Mouse (Mus musculus) heart, embryonic 11.5 days (tissue): ENCODE data around the gene Ghr. TPM values are rescaled to one million over a fixed set of nuclear protein-coding genes. Genes with fewer than 3 reads are reported as not detected.

Experiments
- ATAC-seq: fragments of 200-750 bp; cut with Nextera tagmentation; replicated peaks from 2 replicates; pipeline ENCODE4 v1.8.0; 2017; ENCODE audit warnings: moderate library complexity; ENCODE audit not compliant: insufficient number of reproducible peaks, low FRiP score, low TSS enrichment
- H3K27ac ChIP-seq: fragments of 300-500 bp; sonication (generic); 2 replicates; pipeline ENCODE4 v1.5.1; 2014; ENCODE audit warnings: mild to moderate bottlenecking, low read depth, low read length
- H3K27me3 ChIP-seq: fragments of 300-500 bp; sonication (generic); 2 replicates; pipeline ENCODE4 v1.6.1; 2014; ENCODE audit warnings: mild to moderate bottlenecking, low read length, mixed read lengths; ENCODE audit not compliant: control insufficient read depth, insufficient read depth
- H3K36me3 ChIP-seq: fragments of 300-500 bp; sonication (generic); 2 replicates; pipeline ENCODE4 v1.6.1; 2014; ENCODE audit warnings: mild to moderate bottlenecking, low read length, moderate library complexity, mixed read lengths; ENCODE audit not compliant: control insufficient read depth, insufficient read depth
- H3K4me1 ChIP-seq: fragments of 300-500 bp; sonication (generic); 2 replicates; pipeline ENCODE4 v1.6.1; 2014; ENCODE audit warnings: low read length; ENCODE audit not compliant: control insufficient read depth, insufficient read depth
- H3K4me2 ChIP-seq: fragments of 300-500 bp; sonication (generic); 2 replicates; pipeline ENCODE4 v1.6.1; 2014; ENCODE audit warnings: mild to moderate bottlenecking, moderate library complexity
- H3K4me3 ChIP-seq: fragments of 300-500 bp; sonication (generic); 2 replicates; pipeline ENCODE4 v1.5.1; 2014; ENCODE audit warnings: low read depth, low read length
- H3K9ac ChIP-seq: fragments of 300-500 bp; sonication (generic); 2 replicates; pipeline ENCODE4 v1.6.1; 2014; ENCODE audit warnings: mild to moderate bottlenecking, low read depth, low read length, moderate library complexity
- H3K9me3 ChIP-seq: fragments of 300-500 bp; sonication (generic); replicated peaks from 2 replicates; pipeline ENCODE4 v1.6.1; 2016; ENCODE audit warnings: low read length; ENCODE audit not compliant: control insufficient read depth
- WGBS: fragments of 180-500 bp; shearing (Covaris S2); extraction: QIAGEN DNeasy Blood & Tissue Kit; methylation state at CpG from one replicate; pipeline ENCODE4 v1.1.7; 2014; ENCODE audit not compliant: insufficient replicate concordance; 5-methylcytosine and 5-hydroxymethylcytosine counted together
- polyA plus RNA-seq: library from polyadenylated mRNA; unstranded; fragments of >200 nt; fragmentation: Nextera tagmentation; extraction: Ambion mirVana; gene quantifications from 2 replicates; pipeline ENCODE4 v1.2.1, GENCODE M21; 2014

Gene Ghr
- polyA plus RNA-seq, 1 experiment from 2014 or later = 53.8 TPM

- Histone ChIP-seq H3K36me3 (no peaks in the 10 kb centered on the region), H3K9ac (no peak overlapping the region), H3K9me3 (no peaks in the 10 kb centered on the region), H3K4me1 (peaks cover 28% of the 10 kb centered on the region), H3K4me2 (no peak overlapping the region), H3K4me3 (no peak overlapping the region), H3K27me3 (no peaks in the 10 kb centered on the region), H3K27ac (no peak overlapping the region)
- ATAC-seq = no peak
Observed at GRCm38 (mm10) chr15:3429417-3429816, 153.9 kb downstream of the Ghr start.

GRCm38 (mm10) chr15:3429001-3429400 lies 154.3 kb downstream of the Ghr start:
- Histone ChIP-seq H3K27me3 (no peaks in the 10 kb centered on the region), H3K4me1 (peaks cover 25% of the 10 kb centered on the region), H3K9ac (no peak overlapping the region), H3K4me2 (no peak overlapping the region), H3K4me3 (no peak overlapping the region), H3K9me3 (no peaks in the 10 kb centered on the region), H3K36me3 (no peaks in the 10 kb centered on the region), H3K27ac (no peak overlapping the region)
- no peak for ATAC-seq
- 76% methylated on average over 5 of the region's 5 CpGs for WGBS

- Histone ChIP-seq H3K9me3 (no peaks in the 10 kb centered on the region), H3K36me3 (no peaks in the 10 kb centered on the region), H3K27me3 (no peaks in the 10 kb centered on the region), H3K27ac (no peak overlapping the region), H3K4me1 (peaks cover 19% of the 10 kb centered on the region), H3K4me3 (no peak overlapping the region), H3K9ac (no peak overlapping the region), H3K4me2 (no peak overlapping the region)
- ATAC-seq = no peak
- 61% methylated on average over 4 of the region's 4 CpGs for WGBS
Observed at GRCm38 (mm10) chr15:3426401-3426800, 156.9 kb downstream of the Ghr start.

GRCm38 (mm10) chr15:3423177-3423576 lies 160.1 kb downstream of the Ghr start:
- ATAC-seq = no peak
- Histone ChIP-seq H3K9ac (no peak overlapping the region), H3K36me3 (no peaks in the 10 kb centered on the region), H3K4me1 (peaks cover 15% of the 10 kb centered on the region), H3K4me2 (no peak overlapping the region), H3K27ac (0 out of 2 replicates have a peak overlapping the region, but pooled peaks have one; percentile 6), H3K4me3 (no peak overlapping the region), H3K9me3 (no peaks in the 10 kb centered on the region), H3K27me3 (no peaks in the 10 kb centered on the region)
- WGBS = 54% methylated on average over 4 of the region's 4 CpGs

- no peak for ATAC-seq
- no peaks in the 10 kb centered on the region for H3K4me1 ChIP-seq
- WGBS = 74% methylated on average over 3 of the region's 3 CpGs
Observed at GRCm38 (mm10) chr15:3417699-3418098, 165.6 kb downstream of the Ghr start.

GRCm38 (mm10) chr15:3413103-3413502 lies 170.2 kb downstream of the Ghr start:
- Histone ChIP-seq H3K4me3 (no peak overlapping the region), H3K9me3 (no peaks in the 10 kb centered on the region), H3K36me3 (no peaks in the 10 kb centered on the region), H3K4me1 (no peaks in the 10 kb centered on the region), H3K27me3 (no peaks in the 10 kb centered on the region), H3K4me2 (no peak overlapping the region), H3K9ac (no peak overlapping the region), H3K27ac (no peak overlapping the region)
- WGBS = 95% methylated on average over 3 of the region's 3 CpGs
- no peak for ATAC-seq

More at GRCm38 (mm10) chr15:3417699-3418098, 165.6 kb downstream of the Ghr start:
- no peaks in the 10 kb centered on the region for H3K27me3 ChIP-seq
- no peaks in the 10 kb centered on the region for H3K36me3 ChIP-seq
- no peak overlapping the region for H3K27ac ChIP-seq
- no peak overlapping the region for H3K4me2 ChIP-seq
- no peaks in the 10 kb centered on the region for H3K9me3 ChIP-seq
- no peak overlapping the region for H3K9ac ChIP-seq
- no peak overlapping the region for H3K4me3 ChIP-seq

GRCm38 (mm10) chr15:3408478-3408877 lies 174.8 kb downstream of the Ghr start:
- Histone ChIP-seq H3K4me2 (no peak overlapping the region), H3K36me3 (no peaks in the 10 kb centered on the region), H3K27ac (no peak overlapping the region), H3K27me3 (no peaks in the 10 kb centered on the region), H3K9ac (no peak overlapping the region), H3K9me3 (no peaks in the 10 kb centered on the region), H3K4me1 (no peaks in the 10 kb centered on the region), H3K4me3 (no peak overlapping the region)
- whole genome bisulfite sequencing = 78% methylated on average over 4 of the region's 4 CpGs
- no peak for ATAC-seq

GRCm38 (mm10) chr15:3399196-3399595 lies 184.1 kb downstream of the Ghr start:
- ATAC-seq = no peak
- no peaks in the 10 kb centered on the region for H3K36me3 ChIP-seq
- no peaks in the 10 kb centered on the region for H3K4me1 ChIP-seq
- H3K9ac ChIP-seq = no peak overlapping the region
- no peak overlapping the region for H3K4me3 ChIP-seq
- H3K27me3 ChIP-seq = no peaks in the 10 kb centered on the region
- H3K4me2 ChIP-seq = no peak overlapping the region
- no peak overlapping the region for H3K27ac ChIP-seq
- no peaks in the 10 kb centered on the region for H3K9me3 ChIP-seq

GRCm38 (mm10) chr15:3397369-3398100 lies 185.8 kb downstream of the Ghr start:
- no peaks in the 10 kb centered on the region for H3K27me3 ChIP-seq
- WGBS = 87% methylated on average over 3 of the region's 3 CpGs
- no peak overlapping the region for H3K4me2 ChIP-seq
- no peak overlapping the region for H3K27ac ChIP-seq
- ATAC-seq = no peak
- H3K9me3 ChIP-seq = no peaks in the 10 kb centered on the region
- H3K4me3 ChIP-seq = no peak overlapping the region
- H3K36me3 ChIP-seq = no peaks in the 10 kb centered on the region
- no peaks in the 10 kb centered on the region for H3K4me1 ChIP-seq
- no peak overlapping the region for H3K9ac ChIP-seq
